Mouse (Mus musculus) stomach, embryonic 14.5 days (tissue): Measurements from ENCODE around the gene Nubp2. TPM values are rescaled to one million over a fixed set of nuclear protein-coding genes. Genes with fewer than 3 reads are reported as not detected.

ENCODE experiments used
- ATAC-seq: fragments of 200-750 bp; cut with Nextera tagmentation; 2 replicates; pipeline ENCODE4 v1.8.0; 2017; ENCODE audit warnings: low read depth, moderate TSS enrichment; ENCODE audit not compliant: insufficient number of reproducible peaks, insufficient read depth, low FRiP score
- H3K27ac ChIP-seq: fragments of 300-500 bp; sonication (generic); 2 replicates; pipeline ENCODE4 v1.5.1; 2014; ENCODE audit warnings: mild to moderate bottlenecking, low read length, moderate library complexity, mixed read lengths
- H3K27me3 ChIP-seq: fragments of 300-500 bp; sonication (generic); 2 replicates; pipeline ENCODE4 v1.6.1; 2014; ENCODE audit warnings: low read length, control low read depth, mixed read lengths; ENCODE audit not compliant: control insufficient read depth, insufficient read depth
- H3K36me3 ChIP-seq: fragments of 300-500 bp; sonication (generic); 2 replicates; pipeline ENCODE4 v1.6.1; 2014; ENCODE audit warnings: mild to moderate bottlenecking, control low read depth, low read length, moderate library complexity, mixed read lengths; ENCODE audit not compliant: control insufficient read depth, insufficient read depth
- H3K4me1 ChIP-seq: fragments of 300-500 bp; sonication (generic); 2 replicates; pipeline ENCODE4 v1.6.1; 2014; ENCODE audit warnings: low read length, control low read depth, mixed read lengths; ENCODE audit not compliant: control insufficient read depth, insufficient read depth
- H3K4me2 ChIP-seq: fragments of 300-500 bp; sonication (generic); replicated peaks from 2 replicates; pipeline ENCODE4 v1.6.1; 2014; ENCODE audit warnings: low read depth, low read length, control low read depth
- H3K4me3 ChIP-seq: fragments of 300-500 bp; sonication (generic); 2 replicates; pipeline ENCODE4 v1.5.1; 2014; ENCODE audit warnings: low read depth, low read length, control low read depth
- H3K9ac ChIP-seq: fragments of 300-500 bp; sonication (generic); replicated peaks from 2 replicates; pipeline ENCODE4 v1.6.1; 2014; ENCODE audit warnings: low read depth, mild to moderate bottlenecking, control low read depth, low read length, moderate library complexity, mixed read lengths
- H3K9me3 ChIP-seq: fragments of 300-500 bp; sonication (generic); 2 replicates; pipeline ENCODE4 v1.6.1; 2016; ENCODE audit warnings: low read depth, low read length, control low read depth; ENCODE audit not compliant: control insufficient read depth
- WGBS: fragments of 180-500 bp; shearing (Covaris S2); extraction: QIAGEN DNeasy Blood & Tissue Kit; methylation state at CpG from one replicate; pipeline ENCODE4 v1.1.7; 2014; 5-methylcytosine and 5-hydroxymethylcytosine counted together
- polyA plus RNA-seq: library from polyadenylated mRNA; unstranded; fragments of >200 nt; fragmentation: Nextera tagmentation; extraction: Ambion mirVana; gene quantifications from 2 replicates; pipeline ENCODE4 v1.2.1, GENCODE M21; 2014

Nubp2 gene
- polyA plus RNA-seq, result 48.1 and 49.0 TPM in 2 replicates

DNA sequence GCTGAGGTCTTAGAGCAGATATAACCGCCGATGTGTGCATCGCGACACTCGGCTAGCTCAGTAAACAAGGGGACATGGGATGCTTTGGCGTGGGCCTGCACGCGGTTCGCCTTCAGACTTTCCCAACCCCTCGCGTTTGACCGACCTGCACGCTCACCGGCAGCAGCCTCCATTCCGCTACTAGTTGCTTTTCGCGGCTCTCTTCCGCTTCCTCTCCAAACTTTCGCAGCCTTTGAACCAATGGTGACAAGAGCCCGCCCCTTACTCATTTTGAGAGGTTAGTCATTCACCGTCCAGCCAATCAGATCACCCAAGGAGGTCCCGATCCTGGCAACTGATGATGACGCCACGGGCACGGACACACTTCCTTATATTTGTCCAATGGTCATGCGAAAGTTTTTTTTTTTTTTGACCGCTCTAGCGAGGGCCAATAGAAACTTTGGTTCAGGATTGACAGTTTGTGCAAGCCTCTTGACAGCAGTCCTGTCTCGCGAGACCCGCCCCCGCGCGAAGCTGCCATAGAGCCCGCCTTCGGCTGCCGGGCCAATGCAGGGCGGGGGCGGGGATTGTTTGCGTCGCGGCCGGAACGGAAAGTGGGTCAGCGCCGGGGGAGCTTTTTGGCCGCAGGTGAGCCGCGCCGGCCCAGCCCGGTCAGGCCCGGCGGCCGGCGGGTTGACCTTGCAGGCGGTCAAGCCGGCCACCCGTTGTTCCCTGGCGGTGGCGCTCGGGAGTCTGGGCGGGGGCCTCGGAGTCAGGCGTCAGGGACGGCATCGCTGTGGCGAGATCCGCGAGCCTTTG lies at the start of gene Nubp2, which contains the start of gene Spsb3:
Gene Nubp2 (minus strand): TSS at position 216 of the 798 bp plus-strand sequence.
Gene Spsb3 (plus strand): TSS at position 510 of the 798 bp plus-strand sequence.
- Histone ChIP-seq H3K4me1 (peaks cover 16% of the 10 kb centered on the region; the same call in 1 of the 2 replicates), H3K4me2 (peak within 1 kb of the TSS; percentile 93), H3K4me3 (peak within 1 kb of the TSS; percentile 89), H3K27ac (0 out of 2 replicates have a peak within 1 kb of the TSS, but pooled peaks have one; percentile 29), H3K27me3 (no peaks in the 10 kb centered on the region), H3K36me3 (peaks cover 27% of the 10 kb centered on the region), H3K9me3 (no peaks in the 10 kb centered on the region), H3K9ac (peak within 1 kb of the TSS; percentile 81)
- ATAC-seq, result peak; percentile 97
- under 1% methylated on average over 69 of the region's 69 CpGs for WGBS

DNA sequence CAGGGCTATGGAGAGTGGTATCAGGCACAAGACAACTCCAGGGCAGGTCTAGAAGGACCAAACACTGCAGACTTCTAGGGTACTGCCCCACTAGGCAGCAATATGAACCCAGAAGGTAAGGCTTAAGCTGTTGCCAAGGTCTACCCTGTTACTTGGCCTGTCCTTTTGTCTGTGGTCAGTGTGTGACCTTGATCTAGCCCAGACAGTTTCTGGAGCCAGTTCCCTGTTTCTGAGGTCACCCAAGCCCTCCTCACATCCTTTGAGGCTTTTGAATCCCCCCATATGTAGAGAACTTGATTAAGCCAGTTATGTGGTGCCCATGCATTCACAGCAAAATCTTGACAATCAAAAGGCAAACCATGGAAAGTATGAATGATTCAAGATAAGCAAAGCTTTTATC lies 49.5 kb upstream of the Nubp2 start:
- Histone ChIP-seq H3K27me3 (no peaks in the 10 kb centered on the region), H3K9ac (peak overlapping the region; percentile 54), H3K4me1 (peaks cover 15% of the 10 kb centered on the region), H3K4me3 (peak overlapping the region; percentile 65), H3K9me3 (no peaks in the 10 kb centered on the region), H3K27ac (no peak overlapping the region), H3K36me3 (no peaks in the 10 kb centered on the region), H3K4me2 (peak overlapping the region; percentile 58)
- no peak for ATAC-seq

DNA sequence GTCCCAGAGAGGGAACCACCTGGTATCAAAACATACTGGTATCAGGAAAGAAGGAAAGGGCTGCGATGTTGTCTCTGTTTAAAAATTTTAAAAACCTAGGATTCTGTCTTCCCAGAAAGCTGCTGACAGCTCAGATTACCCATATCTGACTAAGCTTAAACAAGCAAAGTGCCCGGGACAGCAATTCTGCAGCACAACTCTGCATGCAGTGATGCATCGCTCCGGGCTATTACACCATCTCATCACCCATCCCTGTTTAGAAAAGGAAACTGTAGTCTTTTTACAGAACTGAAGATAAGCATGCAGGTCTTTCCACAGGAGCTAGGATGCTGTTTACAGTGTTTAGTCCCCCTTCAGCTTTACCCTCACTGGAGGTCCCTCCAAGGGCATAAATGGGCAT lies 48.8 kb upstream of the Nubp2 start:
- H3K9ac ChIP-seq, result 0 out of 2 replicates have a peak overlapping the region, but pooled peaks have one; percentile 54
- H3K9me3 ChIP-seq, result no peaks in the 10 kb centered on the region
- peaks cover 15% of the 10 kb centered on the region for H3K4me1 ChIP-seq
- H3K4me2 ChIP-seq, result peak overlapping the region; percentile 58
- no peak for ATAC-seq
- H3K4me3 ChIP-seq, result peak overlapping the region; percentile 65; the same call in 1 of the 2 replicates
- no peak overlapping the region for H3K27ac ChIP-seq
- no peaks in the 10 kb centered on the region for H3K27me3 ChIP-seq
- no peaks in the 10 kb centered on the region for H3K36me3 ChIP-seq
- WGBS, result 72% methylated on average over 4 of the region's 4 CpGs

DNA sequence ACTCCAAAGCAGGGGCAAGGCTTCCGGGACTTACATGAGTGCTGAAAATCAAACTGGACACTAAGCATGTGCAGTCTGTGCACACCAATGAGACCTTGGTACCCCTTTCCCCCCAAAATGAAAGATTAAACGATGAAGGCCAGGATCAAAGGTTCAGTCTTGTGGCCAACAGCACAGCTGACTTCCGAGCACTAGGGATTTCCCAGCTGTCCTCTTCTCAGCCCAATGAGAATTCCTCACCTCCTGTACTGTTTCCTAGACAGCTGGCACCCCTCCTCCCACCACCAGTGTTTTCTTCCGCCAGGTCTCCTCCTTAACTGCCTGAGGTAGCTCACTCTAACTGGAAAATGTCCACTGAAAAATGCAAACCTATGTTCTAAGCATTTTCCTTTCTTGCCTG lies 47.0 kb upstream of the Nubp2 start:
- H3K9ac ChIP-seq, result no peak overlapping the region
- H3K27ac ChIP-seq, result no peak overlapping the region
- no peak overlapping the region for H3K4me2 ChIP-seq
- H3K27me3 ChIP-seq, result no peaks in the 10 kb centered on the region
- no peak for ATAC-seq
- no peaks in the 10 kb centered on the region for H3K9me3 ChIP-seq
- H3K36me3 ChIP-seq, result no peaks in the 10 kb centered on the region
- no peak overlapping the region for H3K4me3 ChIP-seq
- 78% methylated on average over 4 of the region's 4 CpGs for WGBS
- peaks cover 15% of the 10 kb centered on the region for H3K4me1 ChIP-seq

DNA sequence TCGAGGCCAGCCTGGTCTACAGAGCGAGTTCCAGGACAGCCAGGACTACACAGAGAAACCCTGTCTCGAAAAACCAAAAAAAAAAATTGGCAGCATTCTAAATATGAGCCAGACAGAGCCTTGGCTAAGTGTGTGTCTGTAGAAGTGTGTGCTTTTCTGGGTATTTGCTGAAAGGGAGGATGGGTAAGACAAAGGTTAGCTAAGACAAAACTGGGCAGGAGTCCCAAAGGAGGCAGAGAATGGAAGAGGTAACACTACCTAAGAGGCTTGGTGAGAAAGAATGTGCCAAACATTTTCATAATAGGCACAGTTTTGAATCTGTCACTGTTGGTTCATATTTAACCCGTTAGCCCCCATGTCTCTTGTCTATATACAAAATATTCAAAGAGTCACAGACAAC lies 46.3 kb upstream of the Nubp2 start:
- H3K4me3 ChIP-seq, result no peak overlapping the region
- H3K36me3 ChIP-seq, result peaks cover 4% of the 10 kb centered on the region; the same call in 1 of the 2 replicates
- no peak overlapping the region for H3K4me2 ChIP-seq
- H3K9me3 ChIP-seq, result no peaks in the 10 kb centered on the region
- 96% methylated on average over 4 of the region's 4 CpGs for WGBS
- H3K9ac ChIP-seq, result no peak overlapping the region
- no peak overlapping the region for H3K27ac ChIP-seq
- H3K4me1 ChIP-seq, result peaks cover 15% of the 10 kb centered on the region
- H3K27me3 ChIP-seq, result no peaks in the 10 kb centered on the region
- ATAC-seq, result no peak

DNA sequence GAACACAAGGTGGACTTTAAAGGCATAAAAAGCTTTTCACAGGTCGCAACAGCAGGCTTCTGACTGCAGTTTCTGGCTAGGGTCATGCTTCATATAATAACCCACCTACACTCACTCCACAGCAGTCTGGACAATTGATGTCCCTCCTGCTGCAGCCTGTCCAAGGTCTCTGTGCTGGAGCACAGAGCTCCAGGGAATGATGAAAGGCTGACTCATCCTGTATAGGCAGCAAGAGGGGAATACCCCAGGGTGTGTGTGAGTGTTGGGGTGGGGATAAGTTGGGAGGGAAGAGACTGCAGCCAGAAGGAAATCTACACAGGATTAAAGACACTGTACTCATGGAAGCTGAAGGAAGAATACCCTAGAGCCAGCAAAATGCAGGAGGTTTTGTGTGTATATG lies 43.4 kb upstream of the Nubp2 start:
- no peak for ATAC-seq
- Histone ChIP-seq H3K4me2 (no peak overlapping the region), H3K27me3 (no peaks in the 10 kb centered on the region), H3K4me1 (peaks cover under 1% of the 10 kb centered on the region; the same call in 1 of the 2 replicates), H3K9ac (no peak overlapping the region), H3K4me3 (no peak overlapping the region), H3K9me3 (no peaks in the 10 kb centered on the region), H3K27ac (no peak overlapping the region), H3K36me3 (peaks cover 27% of the 10 kb centered on the region)
- WGBS, result 90% methylated on average over 1 of the region's 1 CpGs

DNA sequence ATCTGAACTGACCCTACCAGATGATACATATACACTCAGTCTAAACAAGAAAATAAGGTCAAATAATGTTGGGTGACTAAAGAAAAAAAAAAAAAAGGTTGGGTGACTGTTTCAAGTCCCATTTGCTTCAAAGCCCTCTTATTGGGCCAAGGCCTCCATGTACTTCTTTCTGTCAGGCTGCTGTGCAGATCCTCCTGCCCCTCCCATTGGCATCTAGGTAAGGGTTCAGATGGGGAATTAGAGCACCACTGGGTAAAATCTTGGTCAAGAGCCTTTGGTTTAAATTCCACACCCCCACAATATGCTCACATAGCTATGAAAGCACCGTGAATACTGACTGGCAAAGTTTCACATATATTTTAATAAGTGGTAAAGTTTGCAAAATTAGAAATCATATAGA lies 37.1 kb upstream of the Nubp2 start:
- no peaks in the 10 kb centered on the region for H3K27me3 ChIP-seq
- no peaks in the 10 kb centered on the region for H3K9me3 ChIP-seq
- no peaks in the 10 kb centered on the region for H3K4me1 ChIP-seq
- H3K9ac ChIP-seq, result no peak overlapping the region
- H3K27ac ChIP-seq, result no peak overlapping the region
- peaks cover 86% of the 10 kb centered on the region for H3K36me3 ChIP-seq
- no peak for ATAC-seq
- 100% methylated on average over 1 of the region's 1 CpGs for WGBS
- H3K4me3 ChIP-seq, result no peak overlapping the region
- no peak overlapping the region for H3K4me2 ChIP-seq

DNA sequence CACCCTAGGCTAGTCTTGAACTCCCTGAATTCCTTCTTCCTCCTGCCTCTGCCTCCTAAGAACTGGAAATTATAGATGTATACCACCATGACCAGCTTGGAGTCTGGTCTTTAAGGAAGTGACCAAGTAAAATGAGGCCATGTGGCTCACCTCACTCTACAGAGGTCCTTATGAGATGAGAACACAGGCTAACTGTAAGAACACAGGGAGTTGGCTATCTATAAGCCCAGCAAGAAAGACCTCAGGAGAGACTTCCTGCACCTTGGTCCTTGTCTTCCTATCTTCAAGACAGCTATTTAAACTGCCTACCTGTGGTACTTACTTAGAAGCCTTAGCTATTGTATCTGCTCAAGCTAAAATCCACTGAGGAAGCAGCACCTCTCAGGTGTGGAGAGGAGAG lies 27.8 kb upstream of the Nubp2 start:
- H3K27me3 ChIP-seq, result no peaks in the 10 kb centered on the region
- no peak overlapping the region for H3K4me3 ChIP-seq
- H3K4me1 ChIP-seq, result no peaks in the 10 kb centered on the region
- ATAC-seq, result no peak
- peaks cover 83% of the 10 kb centered on the region for H3K36me3 ChIP-seq
- no peak overlapping the region for H3K4me2 ChIP-seq
- H3K27ac ChIP-seq, result no peak overlapping the region
- H3K9ac ChIP-seq, result no peak overlapping the region
- H3K9me3 ChIP-seq, result no peaks in the 10 kb centered on the region
